Mouse (Mus musculus): Measurements from ENCODE around the gene Adcy9.

The Adcy9 gene

GRCm38 (mm10) chr16:4320856-4321255, 99.4 kb downstream of the Adcy9 start:
- DNase-seq (ENCODE audit: low spot score in 2 of 2) = no peak

GRCm38 (mm10) chr16:4318001-4318526, 102.2 kb downstream of the Adcy9 start:
- no peak for DNase-seq (ENCODE audit: low spot score in 2 of 2)

GRCm38 (mm10) chr16:4316094-4316474, 104.2 kb downstream of the Adcy9 start:
- DNase-seq (ENCODE audit: low spot score in 2 of 2) = peak; percentile 44 to 66

GRCm38 (mm10) chr16:4315352-4316093, 104.8 kb downstream of the Adcy9 start:
- no peak for DNase-seq (ENCODE audit: low spot score in 2 of 2)

GRCm38 (mm10) chr16:4314891-4315290, 105.4 kb downstream of the Adcy9 start:
- no peak for DNase-seq (ENCODE audit: low spot score in 2 of 2)

GRCm38 (mm10) chr16:4312018-4312417, 108.3 kb downstream of the Adcy9 start:
- no peak for DNase-seq (ENCODE audit: low spot score in 2 of 2)

GRCm38 (mm10) chr16:4311608-4312007, 108.7 kb downstream of the Adcy9 start:
- DNase-seq (ENCODE audit: low spot score in 2 of 2) = no peak

- no peak for DNase-seq (ENCODE audit: low spot score in 2 of 2)
These were observed 112.5 kb downstream of the Adcy9 start for GRCm38 (mm10) chr16:4307795-4308194.

- no peak for DNase-seq (ENCODE audit: low spot score in 2 of 2)
These were observed 115.9 kb downstream of the Adcy9 start for GRCm38 (mm10) chr16:4304176-4304922.

- no peak for DNase-seq (ENCODE audit: low spot score in 2 of 2)
These were observed 116.7 kb downstream of the Adcy9 start for GRCm38 (mm10) chr16:4303554-4303953.

- no peak for DNase-seq (ENCODE audit: low spot score in 2 of 2)
These were observed 120.0 kb downstream of the Adcy9 start for GRCm38 (mm10) chr16:4300280-4300679.

GRCm38 (mm10) chr16:4293259-4293658, 127.0 kb downstream of the Adcy9 start:
- no peak for DNase-seq (ENCODE audit: low spot score in 2 of 2)

- DNase-seq (ENCODE audit: low spot score in 2 of 2) = no peak
These were observed 130.8 kb downstream of the Adcy9 start for GRCm38 (mm10) chr16:4289507-4289906.

GRCm38 (mm10) chr16:4286593-4286992, 133.7 kb downstream of the Adcy9 start:
- no peak for DNase-seq (ENCODE audit: low spot score in 2 of 2)

- no peak for DNase-seq (ENCODE audit: low spot score in 2 of 2)
These were observed 135.0 kb downstream of the Adcy9 start for GRCm38 (mm10) chr16:4285257-4285656.

GRCm38 (mm10) chr16:4283267-4283851, 136.9 kb downstream of the Adcy9 start:
- no peak for DNase-seq (ENCODE audit: low spot score in 2 of 2)

GRCm38 (mm10) chr16:4281470-4281869, 138.8 kb downstream of the Adcy9 start:
- DNase-seq (ENCODE audit: low spot score in 2 of 2) = no peak

GRCm38 (mm10) chr16:4280949-4281348, 139.3 kb downstream of the Adcy9 start:
- DNase-seq (ENCODE audit: low spot score in 2 of 2) = no peak

- no peak for DNase-seq (ENCODE audit: low spot score in 2 of 2)
These were observed 140.7 kb downstream of the Adcy9 start for GRCm38 (mm10) chr16:4279601-4280000.

- DNase-seq (ENCODE audit: low spot score in 2 of 2) = no peak
These were observed 143.7 kb downstream of the Adcy9 start for GRCm38 (mm10) chr16:4276621-4277020.

GRCm38 (mm10) chr16:4276151-4276550, 144.1 kb downstream of the Adcy9 start:
- no peak for DNase-seq (ENCODE audit: low spot score in 2 of 2)

- no peak for DNase-seq (ENCODE audit: low spot score in 2 of 2)
These were observed 146.4 kb downstream of the Adcy9 start for GRCm38 (mm10) chr16:4273702-4274476.
